Mouse (Mus musculus) ovary, postnatal 10 days (tissue): ENCODE measurements around the gene Rbm8a2.

Experiments used
- DNase-seq: peaks from one replicate; pipeline ENCODE4 v3.0.0; 2022; ENCODE audit warnings: low spot score

The Rbm8a2 gene

DNA sequence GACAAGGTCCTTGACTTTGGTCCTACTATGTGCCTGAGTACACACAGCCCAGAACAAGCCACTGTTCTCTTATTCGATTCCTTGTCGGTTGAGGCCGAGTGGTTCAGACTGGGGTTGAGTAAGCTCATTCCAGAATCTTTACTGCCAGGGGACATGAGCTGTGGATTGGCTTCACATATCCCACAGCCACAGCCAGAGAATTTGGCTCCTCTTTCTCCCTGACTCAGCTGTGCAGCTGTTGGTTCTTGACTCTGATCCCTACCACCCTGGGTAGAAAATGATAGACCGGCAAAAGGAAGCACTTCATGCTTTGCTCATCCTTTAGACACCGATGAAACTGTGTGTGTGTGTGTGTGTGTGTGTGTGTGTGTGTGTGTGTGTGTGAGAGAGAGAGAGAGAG, 47.5 kb downstream of the Rbm8a2 start:
- no peak for DNase-seq
